Comparison of ENCODE assay signal across 16 mouse cellular contexts in the genomic region with DNA sequence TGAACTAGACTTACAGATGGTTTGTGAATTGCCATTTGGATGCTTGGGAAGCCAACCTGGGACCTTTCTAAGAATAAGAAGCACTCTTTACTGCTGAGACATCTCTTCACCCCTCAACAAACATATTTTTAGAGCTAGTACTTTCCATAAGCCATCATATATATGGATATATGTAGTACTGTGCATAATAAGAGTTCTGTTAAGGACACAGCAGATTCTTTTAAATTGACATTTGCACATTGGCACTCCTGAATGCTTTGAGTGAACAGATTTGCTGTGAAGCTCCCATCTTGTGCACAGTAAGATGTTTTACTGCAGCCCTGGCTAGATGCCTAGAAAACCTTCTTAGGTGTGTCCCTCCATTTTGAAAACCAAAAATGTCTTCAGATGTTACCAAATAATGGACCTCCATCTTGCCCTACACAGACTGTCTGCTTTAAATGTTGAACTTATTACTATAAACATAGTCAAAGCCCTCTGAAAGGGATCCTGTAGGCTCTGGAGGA.
"Had no signal": no experiment of that assay in that cellular context is flagged by ENCODE, and none has a peak within 500 bp of the region (broad histone marks: within the 10 kb centered on the region; RNA-seq: fewer than 3 reads in every experiment).

No protein-coding gene starts in this region.

- H3K4me1 ChIP-seq: limb, embryonic 12.5 days; lung, embryonic 15.5 days; midbrain, embryonic 15.5 days; neural tube, embryonic 13.5 days had no signal

- H3K9me3 ChIP-seq: lung, embryonic 15.5 days; midbrain, embryonic 15.5 days had no signal

- H3K27me3 ChIP-seq: limb, embryonic 12.5 days; liver, embryonic 13.5 days; lung, embryonic 15.5 days; megakaryocyte, embryonic 14.5 days; midbrain, embryonic 15.5 days; neural tube, embryonic 13.5 days had no signal

- H3K4me2 ChIP-seq: limb, embryonic 12.5 days; liver, embryonic 13.5 days; lung, embryonic 15.5 days; midbrain, embryonic 11.5 days; midbrain, embryonic 15.5 days; neural tube, embryonic 13.5 days had no signal

- H3K9ac ChIP-seq: limb, embryonic 12.5 days; liver, embryonic 13.5 days; liver, postnatal 0 days; lung, embryonic 15.5 days; midbrain, embryonic 15.5 days; neural tube, embryonic 13.5 days had no signal

- H3K27ac ChIP-seq: limb, embryonic 12.5 days; liver, embryonic 13.5 days; lung, embryonic 15.5 days; macrophage; midbrain, embryonic 15.5 days; neural tube, embryonic 13.5 days had no signal

- DNase-seq: kidney, adult 11 months; kidney, postnatal 10 days; kidney, postnatal 4 days; liver; liver, embryonic 13.5 days; liver, postnatal 0 days; lung, postnatal 14 days; right cerebral cortex, postnatal 25 days; thymus, postnatal 4 days had no signal

- ATAC-seq: liver, postnatal 0 days; midbrain, embryonic 15.5 days had no signal

- H3K4me3 ChIP-seq: limb, embryonic 12.5 days; liver, embryonic 13.5 days; lung, embryonic 15.5 days; megakaryocyte, embryonic 14.5 days; midbrain, embryonic 15.5 days; neural tube, embryonic 13.5 days had no signal
